Mouse (Mus musculus) lung, postnatal 4 days (tissue): ENCODE measurements around the gene Morn5.

Source experiments
- DNase-seq, 2 experiments: peaks; one replicate each; pipeline ENCODE4 v3.0.0; 2021

The Morn5 gene

DNA sequence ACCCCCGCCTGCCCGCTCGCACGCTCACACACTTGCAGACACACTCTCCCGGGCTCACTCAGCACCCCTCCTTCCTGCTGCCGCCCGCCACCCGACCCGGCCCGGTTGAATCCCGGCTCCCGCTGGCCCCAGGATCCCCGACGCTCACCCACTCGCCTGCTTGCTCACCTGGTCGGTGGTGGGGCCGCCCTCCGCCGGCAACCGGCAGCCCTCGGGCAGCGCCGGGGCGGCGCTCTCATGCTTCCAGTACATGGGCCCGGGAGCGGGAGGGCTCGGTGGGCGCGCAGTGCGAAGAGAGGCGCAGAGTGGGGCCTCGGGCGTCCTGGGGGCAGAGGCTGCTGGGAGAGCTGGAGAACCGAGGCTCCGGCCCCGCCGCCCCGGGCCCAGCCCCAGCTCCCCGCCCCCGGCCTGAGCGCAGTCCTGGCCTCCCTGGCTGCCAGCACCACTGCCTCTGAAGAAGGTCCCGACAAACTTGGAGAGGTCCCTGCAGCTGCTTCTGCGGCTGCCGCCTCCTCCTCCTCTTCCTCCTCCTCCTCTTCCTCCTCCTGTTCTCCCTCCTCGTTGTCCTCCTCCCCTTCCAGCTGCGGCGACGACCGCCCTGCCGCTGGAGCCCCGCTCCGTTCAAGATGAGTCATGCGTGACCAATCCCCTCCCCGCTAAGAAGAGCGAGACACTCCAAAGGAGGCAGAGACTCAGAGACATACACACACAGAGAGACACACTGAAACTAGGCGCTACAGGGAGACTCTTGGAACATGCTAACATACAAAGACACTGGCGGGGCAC, 55.9 kb downstream of the Morn5 start, which contains the start of gene Lhx6:
Gene Lhx6 (minus strand): TSS at position 453 of the 786 bp plus-strand sequence.
- DNase-seq = peak; percentile 25 to 48

DNA sequence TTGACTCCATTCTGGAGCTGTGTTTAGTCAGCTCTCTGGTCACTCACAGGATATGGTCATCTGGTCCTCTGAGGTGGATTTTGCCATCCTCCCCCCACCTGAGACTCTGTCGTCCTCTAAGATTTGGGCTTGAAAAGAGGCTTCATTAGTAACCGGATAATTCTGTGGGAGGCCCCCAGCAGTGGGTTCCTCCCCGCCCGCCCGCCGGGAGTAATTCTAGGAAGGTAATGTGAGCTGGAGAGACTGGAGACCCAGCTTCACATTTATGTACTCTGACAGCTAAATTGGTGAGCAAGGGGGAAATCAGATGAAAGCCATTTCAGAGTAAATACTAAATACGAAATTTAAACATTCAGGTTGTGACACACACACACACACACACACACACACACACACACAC, 59.4 kb downstream of the Morn5 start:
- no peak for DNase-seq

DNA sequence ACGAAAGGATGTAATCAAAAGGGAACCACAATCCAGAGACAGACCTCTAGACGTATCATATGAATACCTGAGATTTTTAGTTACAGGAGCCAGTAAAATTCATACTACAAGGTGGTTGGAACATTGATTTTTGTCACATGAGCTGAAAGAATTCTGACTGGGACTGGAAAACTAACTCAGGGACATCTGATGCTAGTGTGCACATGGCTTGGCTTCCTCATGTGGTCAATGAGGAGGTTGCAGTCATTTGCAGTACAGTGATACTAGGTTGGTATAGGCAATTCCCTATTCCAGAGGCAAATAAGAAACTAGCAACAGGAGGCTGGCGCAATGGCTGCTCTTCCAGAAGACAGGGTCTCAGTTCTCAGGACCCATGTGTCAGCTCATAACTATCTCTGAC, 63.4 kb downstream of the Morn5 start:
- DNase-seq = no peak

DNA sequence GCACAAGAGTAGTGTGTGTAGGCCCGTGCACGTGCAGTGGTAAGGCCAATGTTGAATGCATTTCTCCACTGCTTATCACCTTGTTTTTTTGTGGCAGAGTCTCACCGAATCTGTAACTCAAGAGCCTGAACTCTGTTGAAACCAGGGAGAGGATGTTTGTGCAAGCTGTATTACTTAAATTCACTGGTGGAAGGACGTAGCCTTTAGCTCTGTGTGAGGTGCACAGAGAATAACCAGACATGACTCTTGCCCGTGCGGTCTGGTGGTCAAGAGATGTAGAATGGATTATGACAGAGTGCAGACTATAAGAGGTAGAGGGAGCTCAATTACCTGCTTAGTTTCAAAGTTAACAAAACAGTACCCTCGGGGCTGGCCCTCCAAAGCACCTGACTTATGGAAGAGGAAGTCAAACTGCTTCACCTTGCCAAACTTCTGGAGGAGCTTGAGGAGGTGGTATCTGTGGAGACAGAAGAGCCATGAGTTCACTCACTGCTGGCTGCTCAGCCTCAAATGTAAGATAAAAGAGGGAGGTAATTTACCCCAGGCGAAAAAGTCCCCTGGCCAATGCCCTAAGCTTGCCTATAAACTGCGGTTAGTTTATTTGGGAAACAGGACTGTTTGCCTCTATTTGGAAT, 77.7 kb downstream of the Morn5 start:
- DNase-seq = no peak

DNA sequence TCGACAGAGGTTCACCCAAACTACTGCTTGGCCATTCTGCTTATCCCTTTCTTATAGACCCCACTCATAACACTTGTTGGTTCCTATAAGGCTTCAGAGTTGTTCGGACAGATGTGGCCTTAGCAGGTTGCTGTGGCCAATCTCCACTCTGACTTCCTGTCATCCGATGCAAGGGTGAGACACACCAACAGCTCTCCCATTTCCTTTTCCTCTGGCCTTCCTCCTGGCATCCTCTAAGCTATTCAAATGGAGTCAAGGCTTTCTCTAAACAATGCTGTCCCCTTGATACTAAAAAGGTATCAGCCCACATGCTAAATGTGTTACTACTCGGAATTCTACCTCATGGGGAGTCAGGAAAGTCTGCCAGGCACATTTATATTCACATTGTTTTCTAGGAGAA, 78.7 kb downstream of the Morn5 start:
- DNase-seq = no peak

DNA sequence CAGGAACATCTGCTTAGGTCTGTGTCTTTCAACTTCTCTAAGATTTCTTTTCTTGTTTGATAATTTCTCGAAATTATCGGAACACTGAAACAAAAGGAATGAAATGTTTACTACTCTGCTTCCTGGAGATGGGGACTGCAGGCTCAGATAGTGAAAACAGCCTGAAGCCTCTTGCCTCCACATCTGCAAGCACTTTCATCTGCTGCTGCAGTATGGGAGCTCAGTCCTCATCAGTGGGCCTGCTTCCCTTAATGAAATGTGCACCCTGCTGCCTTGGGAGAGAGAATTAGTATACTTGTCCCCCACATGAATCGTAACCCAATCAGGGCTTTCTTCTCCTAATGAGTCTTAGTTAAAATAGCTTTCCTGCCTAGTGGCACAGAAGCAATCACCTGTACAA, 79.8 kb downstream of the Morn5 start:
- no peak for DNase-seq
